ENCODE assay signal across 17 mouse cellular contexts in the genomic region with DNA sequence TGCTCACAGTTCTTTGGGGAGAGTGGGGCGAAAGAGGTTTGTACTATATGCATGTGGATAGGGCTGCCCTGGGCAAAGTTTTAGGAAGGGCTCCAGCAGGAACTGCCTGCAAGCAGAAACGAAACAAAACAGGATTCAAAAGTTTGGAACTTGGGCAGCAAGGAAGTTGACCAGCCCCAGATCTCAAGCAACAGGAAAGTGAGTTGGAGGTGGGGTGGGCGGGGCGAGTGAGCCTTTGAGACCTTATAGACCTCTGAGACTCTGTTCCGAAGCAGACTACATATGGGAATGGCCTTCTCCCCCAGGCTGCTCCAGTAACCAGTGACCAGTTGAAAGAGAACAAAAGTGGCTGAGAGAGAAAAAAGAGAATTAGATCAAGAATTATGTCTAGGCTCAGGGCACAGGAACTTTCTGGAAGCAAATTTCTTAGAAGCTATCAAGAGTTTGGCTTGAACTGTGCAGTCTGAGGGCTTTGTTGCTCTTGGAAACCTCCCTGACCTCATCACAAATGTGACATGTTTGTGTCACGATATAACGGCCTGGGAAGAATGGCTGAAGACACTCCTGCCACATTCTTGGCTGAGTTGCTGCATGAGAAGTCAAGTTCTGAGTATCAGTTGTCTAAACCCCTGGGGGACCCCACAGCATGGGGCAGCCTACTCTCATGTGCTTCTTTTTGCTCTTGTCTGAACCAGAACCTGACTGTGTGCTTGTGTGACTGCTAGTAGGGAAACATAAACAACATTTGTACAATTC.
DNase-seq lines count a peak whose midpoint lies in the region; ATAC-seq and TF ChIP-seq lines count a peak whose summit lies in the region.
"Had no signal": no experiment of that assay in that cellular context is flagged by ENCODE, and none has a peak within 500 bp of the region (broad histone marks: within the 10 kb centered on the region; RNA-seq: fewer than 3 reads in every experiment).

No protein-coding gene starts in this region.

- intact Hi-C loops in heart, postnatal 10 days (cut with DNase I): no loop called here

- 56% methylated on average over 7 of the region's 7 CpGs for WGBS in heart, embryonic 10.5 days
- WGBS in spleen, adult 2 months: 85% methylated on average over 7 of the region's 7 CpGs
- 60% methylated on average over 7 of the region's 7 CpGs for WGBS in heart, embryonic 16.5 days
- WGBS in stomach, postnatal 0 days: 62% methylated on average over 7 of the region's 7 CpGs

- no peak overlapping the region for H3K4me3 ChIP-seq in heart, embryonic 10.5 days
- H3K4me3 ChIP-seq in spleen, adult 2 months (ENCODE audit: extremely low read depth, insufficient read depth, insufficient read length): no peak overlapping the region
- H3K4me3 ChIP-seq in heart, embryonic 16.5 days (ENCODE audit: low read length): no peak overlapping the region
- no peak overlapping the region for H3K4me3 ChIP-seq in stomach, postnatal 0 days (ENCODE audit: low read depth, low read length)
- H3K4me3 ChIP-seq: forebrain, embryonic 10.5 days; hindbrain, embryonic 15.5 days; limb, embryonic 12.5 days; liver, embryonic 15.5 days; midbrain, embryonic 10.5 days; myocyte had no signal

- no peak for ATAC-seq in heart, embryonic 16.5 days (replicated peaks; ENCODE audit: extremely low read depth, insufficient read depth, low FRiP score)
- no peak for ATAC-seq in stomach, postnatal 0 days (ENCODE audit: low FRiP score, low TSS enrichment)

- no peaks in the 10 kb centered on the region for H3K9me3 ChIP-seq in heart, embryonic 10.5 days
- no peaks in the 10 kb centered on the region for H3K9me3 ChIP-seq in heart, embryonic 16.5 days (replicated peaks; ENCODE audit: control insufficient read depth, low read length)
- no peaks in the 10 kb centered on the region for H3K9me3 ChIP-seq in stomach, postnatal 0 days (ENCODE audit: control insufficient read depth, low read length)
- H3K9me3 ChIP-seq: forebrain, embryonic 10.5 days; hindbrain, embryonic 15.5 days; limb, embryonic 12.5 days; liver, embryonic 15.5 days; midbrain, embryonic 10.5 days had no signal

- DNase-seq in heart, embryonic 10.5 days (ENCODE audit: low spot score): no peak
- no peak for DNase-seq in heart, postnatal 10 days
- no peak for DNase-seq in spleen, adult 2 months (ENCODE audit: low read depth in 1 of 2, low spot score in 2 of 2)
- no peak for DNase-seq in spleen, postnatal 14 days (ENCODE audit: low spot score in 2 of 2)
- no peak for DNase-seq in stomach, postnatal 0 days (ENCODE audit: low spot score)
- no peak for DNase-seq in urinary bladder, postnatal 36 days (ENCODE audit: low spot score in 2 of 2)
- DNase-seq: adrenal gland, postnatal 10 days; cerebellum, adult 9-11 months; kidney, postnatal 36 days; right cerebral cortex, postnatal 25 days had no signal

- H3K27me3 ChIP-seq in heart, embryonic 10.5 days (ENCODE audit: insufficient read depth, poor library complexity, severe bottlenecking): no peaks in the 10 kb centered on the region
- no peaks in the 10 kb centered on the region for H3K27me3 ChIP-seq in spleen, adult 2 months (ENCODE audit: control insufficient read depth, insufficient read depth, low read length)
- H3K27me3 ChIP-seq in heart, embryonic 16.5 days (ENCODE audit: control insufficient read depth, insufficient read depth, low read length): no peaks in the 10 kb centered on the region
- no peaks in the 10 kb centered on the region for H3K27me3 ChIP-seq in stomach, postnatal 0 days (ENCODE audit: control insufficient read depth, insufficient read depth, low read length)
- H3K27me3 ChIP-seq: hindbrain, embryonic 15.5 days; limb, embryonic 12.5 days; liver, embryonic 15.5 days had no signal

- no peak overlapping the region for H3K4me2 ChIP-seq in heart, embryonic 16.5 days (ENCODE audit: low read depth, low read length)
- H3K4me2 ChIP-seq in stomach, postnatal 0 days (replicated peaks; ENCODE audit: low read depth): no peak overlapping the region
- H3K4me2 ChIP-seq: hindbrain, embryonic 15.5 days; limb, embryonic 12.5 days; liver, embryonic 15.5 days had no signal

- TF ChIP-seq POLR2A in spleen, adult 2 months (IDR thresholded peaks at IDR 0.05; ENCODE audit: low read depth, low read length): no peak

- H3K4me1 ChIP-seq in heart, embryonic 10.5 days: peaks cover 24% of the 10 kb centered on the region
- no peaks in the 10 kb centered on the region for H3K4me1 ChIP-seq in spleen, adult 2 months (ENCODE audit: control insufficient read depth, insufficient read depth, insufficient read length)
- peaks cover 9% of the 10 kb centered on the region for H3K4me1 ChIP-seq in heart, embryonic 16.5 days (ENCODE audit: control insufficient read depth, insufficient read depth, low read length)
- no peaks in the 10 kb centered on the region for H3K4me1 ChIP-seq in stomach, postnatal 0 days (replicated peaks; ENCODE audit: control insufficient read depth, insufficient read depth)
- H3K4me1 ChIP-seq: forebrain, embryonic 10.5 days; hindbrain, embryonic 15.5 days; limb, embryonic 12.5 days; liver, embryonic 15.5 days; midbrain, embryonic 10.5 days had no signal

- 0 out of 2 replicates have a peak overlapping the region, but pooled peaks have one; percentile 7 for H3K9ac ChIP-seq in heart, embryonic 16.5 days (ENCODE audit: low read length)
- no peak overlapping the region for H3K9ac ChIP-seq in stomach, postnatal 0 days (ENCODE audit: low read length)
- H3K9ac ChIP-seq: hindbrain, embryonic 15.5 days; limb, embryonic 12.5 days; liver, embryonic 15.5 days had no signal

- TF ChIP-seq CTCF in spleen, adult 2 months (IDR thresholded peaks at IDR 0.05; ENCODE audit: extremely low read depth, insufficient read depth, insufficient read length, insufficient replicate concordance): no peak
- TF ChIP-seq CTCF in stomach, postnatal 0 days (IDR thresholded peaks at IDR 0.05; ENCODE audit: low read depth): no peak

- no peaks in the 10 kb centered on the region for H3K36me3 ChIP-seq in heart, embryonic 10.5 days
- H3K36me3 ChIP-seq in spleen, adult 2 months (ENCODE audit: control insufficient read depth, insufficient read depth, low read length): no peaks in the 10 kb centered on the region
- H3K36me3 ChIP-seq in heart, embryonic 16.5 days (ENCODE audit: control insufficient read depth, insufficient read depth): no peaks in the 10 kb centered on the region
- H3K36me3 ChIP-seq in stomach, postnatal 0 days (ENCODE audit: control insufficient read depth, insufficient read depth, low read length): no peaks in the 10 kb centered on the region
- H3K36me3 ChIP-seq: forebrain, embryonic 10.5 days; hindbrain, embryonic 15.5 days; limb, embryonic 12.5 days; liver, embryonic 15.5 days; midbrain, embryonic 10.5 days had no signal

- peak overlapping the region; percentile 37; the same call in 1 of the 2 replicates for H3K27ac ChIP-seq in heart, embryonic 10.5 days
- H3K27ac ChIP-seq in spleen, adult 2 months (ENCODE audit: insufficient read depth, low read length): 0 out of 2 replicates have a peak overlapping the region, but pooled peaks have one; percentile 12
- H3K27ac ChIP-seq in heart, embryonic 16.5 days (ENCODE audit: low read length): peak overlapping the region; percentile 67
- 0 out of 2 replicates have a peak overlapping the region, but pooled peaks have one; percentile 8 for H3K27ac ChIP-seq in stomach, postnatal 0 days (replicated peaks)
- H3K27ac ChIP-seq: forebrain, embryonic 10.5 days; hindbrain, embryonic 15.5 days; limb, embryonic 12.5 days; liver, embryonic 15.5 days; midbrain, embryonic 10.5 days had no signal

- TF ChIP-seq EP300 in stomach, postnatal 0 days (optimal IDR thresholded peaks at IDR 0.05): no peak

Comparison
In these comparisons a context has a peak if more than half of its experiments do, and no peak if none do; other contexts are left out.
1. H3K27ac ChIP-seq: peak in every context shown above with its lines; median percentile 67 in heart, embryonic 16.5 days; 37 in heart, embryonic 10.5 days; 12 in spleen, adult 2 months; 8 in stomach, postnatal 0 days.